Mouse (Mus musculus): ENCODE measurements around the gene Dazap1.

The Dazap1 gene

GRCm38 (mm10) chr10:80260642-80261584, at the start of gene Dazap1, which contains the start of gene Gamt:
Gene Dazap1 (plus strand): TSS chr10:80261486.
Gene Gamt (minus strand): TSS chr10:80261012.
- POLR2A ChIA-PET = interaction anchor here in 3 of 4 experiments (0.6 to 12.5 kb wide), 90 partner anchors 9 to 1867 kb away, joined by 3 to 169 read pairs (median 4); partner anchors contain the start of genes Mum1 (in 3 of the 3), Rps15 (in 3 of the 3), Apc2 (in 2 of the 3) and Cirbp (in 2 of the 3)
- CTCF ChIA-PET = interaction anchor here (0.6 to 2.6 kb wide), 22 partner anchors 8 to 759 kb away, joined by 3 to 14 read pairs (median 3); partner anchors contain the start of genes Adamtsl5 (in 1 of the 4), Arid3a (in 1 of the 4), Cbarp (in 1 of the 4) and Mum1 (in 1 of the 4)

GRCm38 (mm10) chr10:80211547-80212103, 49.7 kb upstream of the Dazap1 start:
- POLR2A ChIA-PET = interaction anchor here (0.6 to 1.7 kb wide), 7 partner anchors 15 to 188 kb away, joined by 3 to 6 read pairs (median 4); partner anchors contain the start of gene Mum1 (in 1 of the 4)
- CTCF ChIA-PET = interaction anchor here (0.6 to 3.6 kb wide), 12 partner anchors 11 to 920 kb away, joined by 3 to 16 read pairs (median 4); partner anchors contain the start of gene Mum1 (in 2 of the 4)

GRCm38 (mm10) chr10:80215048-80215772, 46.1 kb upstream of the Dazap1 start:
- ChIA-PET POLR2A (interaction anchor here (0.6 to 2.9 kb wide), 22 partner anchors 8 to 461 kb away, joined by 3 to 17 read pairs (median 4); partner anchors contain the start of genes Mum1 (in 3 of the 4), Rps15 (in 2 of the 4) and Gamt (in 1 of the 4)), CTCF (interaction anchor here in 3 of 4 experiments (0.5 to 3.0 kb wide), 9 partner anchors 11 to 346 kb away, joined by 3 to 13 read pairs (median 5); partner anchors contain the start of genes Mum1 (in 3 of the 3) and Rexo1 (in 1 of the 3))

- CTCF ChIA-PET = interaction anchor here in 2 of 4 experiments (0.9 to 2.9 kb wide), 4 partner anchors 12 to 45 kb away, joined by 3 to 10 read pairs (median 4); no protein-coding TSS in a partner anchor
- POLR2A ChIA-PET = interaction anchor here (0.5 to 4.2 kb wide), 44 partner anchors 8 to 712 kb away, joined by 3 to 28 read pairs (median 4); partner anchors contain the start of genes 1600002K03Rik (in 1 of the 4), Dazap1 (in 1 of the 4), Efna2 (in 1 of the 4) and Pcsk4 (in 1 of the 4)
Observed at GRCm38 (mm10) chr10:80220676-80221075, 40.6 kb upstream of the Dazap1 start.

DNA sequence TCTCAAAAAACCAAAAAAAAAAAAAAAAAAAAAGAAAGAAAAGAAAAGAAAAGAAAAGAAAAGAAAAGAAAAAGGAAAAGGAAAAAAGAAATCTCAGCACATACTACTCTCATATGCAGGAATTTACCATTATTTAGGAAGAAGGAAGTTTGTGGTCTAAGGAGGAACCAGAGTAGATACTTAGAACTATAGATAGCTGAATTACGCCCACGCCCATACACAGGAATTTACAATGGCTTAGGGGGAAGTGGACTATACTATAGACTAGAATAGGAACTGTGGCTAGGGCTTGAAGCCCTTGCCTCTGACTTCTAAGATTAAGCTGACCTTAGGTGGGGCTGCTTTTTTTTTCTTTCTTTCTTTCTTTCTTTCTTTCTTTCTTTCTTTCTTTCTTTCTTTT, 38.1 kb upstream of the Dazap1 start:
- ChIA-PET CTCF (interaction anchor here in 3 of 4 experiments (0.5 to 2.9 kb wide), 4 partner anchors 19 to 127 kb away, joined by 3 to 13 read pairs (median 7); no protein-coding TSS in a partner anchor), POLR2A (interaction anchor here (0.6 to 4.2 kb wide), 13 partner anchors 8 to 1129 kb away, joined by 3 to 28 read pairs (median 4); partner anchors contain the start of genes Atp8b3 (in 1 of the 4), Gamt (in 1 of the 4) and Polr2e (in 1 of the 4))

- CTCF ChIA-PET = interaction anchor here (0.5 to 1.7 kb wide), 80 partner anchors 9 to 1961 kb away, joined by 3 to 20 read pairs (median 4); partner anchors contain the start of genes Pcsk4 (in 2 of the 4), Reep6 (in 2 of the 4), 1600002K03Rik (in 1 of the 4) and Abhd17a (in 1 of the 4)
- POLR2A ChIA-PET = interaction anchor here (0.5 to 2.1 kb wide), 108 partner anchors 8 to 704 kb away, joined by 3 to 33 read pairs (median 4); partner anchors contain the start of genes Gamt (in 3 of the 4), Rps15 (in 3 of the 4), 1600002K03Rik (in 2 of the 4) and Apc2 (in 2 of the 4)
Observed at GRCm38 (mm10) chr10:80226071-80226415, 35.2 kb upstream of the Dazap1 start.

- ChIA-PET POLR2A (interaction anchor here (0.5 to 2.1 kb wide), 109 partner anchors 8 to 703 kb away, joined by 3 to 33 read pairs (median 4); partner anchors contain the start of genes Gamt (in 3 of the 4), Rps15 (in 3 of the 4), 1600002K03Rik (in 2 of the 4) and Apc2 (in 2 of the 4)), CTCF (interaction anchor here (0.5 to 1.7 kb wide), 81 partner anchors 9 to 1962 kb away, joined by 3 to 20 read pairs (median 4); partner anchors contain the start of genes Pcsk4 (in 2 of the 4), Reep6 (in 2 of the 4), 1600002K03Rik (in 1 of the 4) and Abhd17a (in 1 of the 4))
Observed at GRCm38 (mm10) chr10:80226416-80227165, 34.7 kb upstream of the Dazap1 start, which contains the start of gene Mum1. Gene Mum1 (plus strand): TSS chr10:80226434.

- ChIA-PET POLR2A (interaction anchor here (0.9 to 2.1 kb wide), 11 partner anchors 12 to 67 kb away, joined by 3 to 21 read pairs (median 7); partner anchors contain the start of genes 1600002K03Rik (in 1 of the 4), Dazap1 (in 1 of the 4), Efna2 (in 1 of the 4) and Gamt (in 1 of the 4)), CTCF (interaction anchor here in 3 of 4 experiments (0.6 to 1.6 kb wide), 7 partner anchors 8 to 78 kb away, joined by 4 to 15 read pairs (median 7); no protein-coding TSS in a partner anchor)
Observed at GRCm38 (mm10) chr10:80227166-80227539, 34.1 kb upstream of the Dazap1 start.

- ChIA-PET CTCF (interaction anchor here in 1 of 4 experiments (0.7 kb wide), 1 partner anchor 40 kb away, joined by 3 read pairs; no protein-coding TSS in a partner anchor), POLR2A (interaction anchor here in 2 of 4 experiments (0.7 to 1.5 kb wide), 3 partner anchors 13 to 514 kb away, joined by 3 to 4 read pairs (median 3); partner anchors contain the start of gene Ap3d1 (in 1 of the 2))
Observed at GRCm38 (mm10) chr10:80227877-80228775, 33.2 kb upstream of the Dazap1 start.

DNA sequence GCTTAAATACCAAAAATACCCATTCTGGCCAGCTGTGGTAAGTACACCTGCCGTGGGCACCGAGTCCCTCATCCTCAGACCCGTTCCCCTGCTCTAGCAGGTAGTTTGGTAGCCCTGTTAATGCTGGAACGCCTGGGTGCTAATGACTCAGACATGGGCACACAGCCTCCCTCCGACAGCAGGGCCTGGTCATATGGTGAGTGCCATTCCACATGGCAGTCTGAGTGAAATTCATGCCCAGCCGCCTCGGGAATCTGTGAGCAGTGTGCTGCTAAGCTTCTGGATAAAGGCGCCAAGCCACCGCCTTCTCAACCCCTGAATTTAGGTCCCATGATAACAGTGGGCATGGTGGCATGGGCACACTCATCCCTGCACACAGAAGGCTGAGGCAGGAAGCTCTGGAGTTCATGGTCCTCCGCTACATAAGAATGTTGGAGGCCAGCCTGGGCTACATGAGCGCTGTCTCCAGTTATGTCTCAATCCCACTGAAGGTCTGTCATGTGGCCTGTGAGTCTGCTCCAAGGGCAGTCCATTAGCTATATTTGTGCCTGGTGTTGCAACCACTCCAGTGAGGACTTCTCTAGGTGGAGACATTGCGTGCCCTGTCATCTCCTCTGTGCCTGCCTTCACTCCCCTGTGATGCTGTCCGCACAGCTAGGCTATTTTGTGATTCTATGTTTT, 25.0 kb upstream of the Dazap1 start:
- POLR2A ChIA-PET = interaction anchor here in 2 of 4 experiments (1.1 to 3.0 kb wide), 6 partner anchors 10 to 69 kb away, joined by 3 to 13 read pairs (median 4); partner anchors contain the start of genes Mum1 (in 2 of the 2), Dazap1 (in 1 of the 2), Gamt (in 1 of the 2) and Ndufs7 (in 1 of the 2)
- CTCF ChIA-PET = interaction anchor here in 2 of 4 experiments (1.4 to 2.2 kb wide), 2 partner anchors 9 to 10 kb away, joined by 4 to 9 read pairs; partner anchors contain the start of gene Mum1 (in 1 of the 2)

DNA sequence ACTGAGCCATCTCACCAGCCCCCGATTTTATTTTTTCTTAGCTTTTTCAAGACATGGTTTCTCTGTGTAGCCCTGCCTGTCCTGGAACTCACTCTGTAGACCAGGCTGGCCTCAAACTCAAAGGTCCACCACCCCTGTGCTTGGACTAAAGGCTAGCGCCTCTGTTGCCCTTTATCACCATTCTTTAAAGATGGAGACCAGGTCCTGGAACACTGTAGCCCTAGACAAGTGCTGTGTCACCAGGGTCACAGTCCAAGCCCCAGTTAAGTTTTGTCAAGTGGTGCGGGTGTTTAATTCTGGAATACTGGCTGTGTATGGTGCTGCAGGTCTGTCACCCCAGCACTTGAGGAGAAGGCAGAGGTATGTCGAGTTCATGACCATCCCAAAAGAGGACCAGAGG, 24.3 kb upstream of the Dazap1 start:
- ChIA-PET POLR2A (interaction anchor here in 2 of 4 experiments (0.8 to 3.0 kb wide), 6 partner anchors 11 to 69 kb away, joined by 3 to 13 read pairs (median 4); partner anchors contain the start of genes Mum1 (in 2 of the 2), Dazap1 (in 1 of the 2) and Gamt (in 1 of the 2)), CTCF (no interaction called here)

- ChIA-PET CTCF (no interaction called here), POLR2A (interaction anchor here in 3 of 4 experiments (0.5 to 1.5 kb wide), 7 partner anchors 12 to 71 kb away, joined by 3 to 5 read pairs (median 3); partner anchors contain the start of gene Mum1 (in 1 of the 3))
Observed at GRCm38 (mm10) chr10:80238306-80238705, 23.0 kb upstream of the Dazap1 start.

DNA sequence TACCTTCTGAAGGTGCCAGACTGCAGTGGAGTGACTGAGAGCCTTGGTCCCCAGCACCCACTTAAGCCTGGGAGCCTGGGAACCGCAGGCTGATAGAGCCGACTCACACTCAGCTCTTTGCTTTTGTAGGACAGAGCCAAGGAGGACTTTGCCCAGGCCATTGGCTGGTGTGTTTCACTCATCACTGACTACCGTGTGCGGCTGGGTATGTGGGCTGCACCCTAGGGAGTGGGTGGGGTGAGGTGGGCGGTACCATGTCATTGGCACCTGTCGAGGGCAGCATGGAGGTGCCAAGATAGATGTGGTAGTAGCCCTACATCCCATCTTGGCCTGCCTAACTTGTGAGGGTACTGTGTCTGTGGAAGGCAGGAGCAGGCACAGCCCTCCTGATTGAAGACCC, 21.5 kb upstream of the Dazap1 start:
- POLR2A ChIA-PET = interaction anchor here in 3 of 4 experiments (0.9 to 2.6 kb wide), 8 partner anchors 14 to 57 kb away, joined by 3 to 13 read pairs (median 4); partner anchors contain the start of gene Mum1 (in 2 of the 3)

More for the DNA sequence above, 21.5 kb upstream of the Dazap1 start:
- CTCF ChIA-PET = interaction anchor here in 2 of 4 experiments (0.5 to 1.7 kb wide), 2 partner anchors 14 kb away, joined by 5 to 6 read pairs; partner anchors contain the start of gene Mum1 (in 2 of the 2)
